Mouse (Mus musculus) lung, postnatal 14 days (tissue): ENCODE results near the gene Btbd9.
A peak's percentile ranks its signal among the peaks of the same experiment; 100 is the strongest.
"Not testable (repeated sequence)": the region's sequence is repeated elsewhere in the genome, so short reads cannot be mapped to it uniquely, and the experiment has no call there.

ENCODE experiments used
- DNase-seq: peaks from one replicate; pipeline ENCODE4 v3.0.0; 2021

Btbd9 gene

GRCm38 (mm10) chr17:30575941-30576773 is at the start of gene Btbd9:
Gene Btbd9 (minus strand): TSS chr17:30576488.
- peak; percentile 97 for DNase-seq

DNA sequence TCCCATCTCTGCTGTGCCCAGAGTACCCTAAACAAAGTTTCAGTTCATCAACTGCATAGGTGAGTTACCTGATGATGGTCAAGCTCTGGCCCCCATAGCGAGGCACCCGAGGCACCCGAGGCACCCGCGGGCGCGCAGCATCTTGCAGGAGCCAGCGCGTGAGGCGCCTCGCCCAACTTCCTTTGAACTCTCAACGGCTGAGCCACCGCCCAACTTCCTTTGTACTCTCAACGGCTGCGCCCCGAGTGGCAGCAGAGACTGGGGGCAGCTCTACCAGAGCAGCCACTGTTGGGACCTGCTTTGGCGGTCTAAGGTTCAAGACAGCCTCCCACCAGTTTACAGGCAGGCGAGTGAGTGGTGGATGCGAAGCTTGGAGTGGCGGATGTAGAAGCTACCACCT is 47.8 kb upstream of the Btbd9 start, which contains the start of gene Dnah8:
Gene Dnah8, plus strand, starts transcription at position 223 of the 400 bp plus-strand sequence.
- not testable (repeated sequence) for DNase-seq

GRCm38 (mm10) chr17:30623200-30623599 is 46.9 kb upstream of the Btbd9 start:
- no peak for DNase-seq

- DNase-seq, result no peak
Measured at GRCm38 (mm10) chr17:30621450-30621849, 45.2 kb upstream of the Btbd9 start.

- no peak for DNase-seq
Measured at GRCm38 (mm10) chr17:30620548-30620947, 44.3 kb upstream of the Btbd9 start.

DNA sequence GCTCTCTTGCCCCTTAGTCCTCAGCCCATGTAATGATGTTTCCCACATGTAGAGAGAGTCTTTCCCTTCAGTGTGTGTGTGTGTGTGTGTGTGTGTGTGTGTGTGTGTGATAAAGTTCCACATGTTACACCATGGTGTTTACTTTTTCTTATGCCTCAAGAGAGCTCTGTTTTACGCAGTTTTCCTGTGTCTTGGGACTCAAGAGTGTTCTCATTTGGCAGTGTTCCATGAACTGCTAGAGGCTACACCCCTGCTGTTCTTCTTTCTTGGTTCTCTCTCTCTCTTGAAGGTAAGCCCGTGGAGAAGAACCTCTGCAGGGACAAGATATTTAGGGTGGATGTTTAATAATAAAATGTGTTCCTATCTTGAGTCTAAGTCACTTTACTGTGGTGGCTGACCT is 42.9 kb upstream of the Btbd9 start:
- DNase-seq, result no peak

GRCm38 (mm10) chr17:30618136-30618891 is 42.0 kb upstream of the Btbd9 start:
- DNase-seq, result no peak

DNA sequence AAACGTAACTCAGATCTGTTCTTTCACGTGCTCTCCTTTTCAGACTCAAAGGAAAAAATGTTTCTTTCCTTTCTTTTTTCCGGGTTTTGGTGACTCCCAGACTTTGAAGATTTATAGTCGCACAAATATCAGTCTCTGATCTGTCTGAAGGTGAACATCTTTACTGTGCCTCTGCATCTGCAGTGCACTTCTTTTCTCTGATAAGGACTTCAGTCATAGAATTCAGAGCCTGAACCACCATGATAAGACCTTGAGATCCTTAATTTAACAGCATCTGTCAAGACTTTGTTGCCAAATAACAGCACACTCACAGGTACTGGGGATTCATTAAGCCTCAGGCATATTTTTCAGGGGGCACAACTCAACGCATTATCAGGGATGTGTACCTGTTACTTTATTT is 39.9 kb upstream of the Btbd9 start:
- no peak for DNase-seq

DNA sequence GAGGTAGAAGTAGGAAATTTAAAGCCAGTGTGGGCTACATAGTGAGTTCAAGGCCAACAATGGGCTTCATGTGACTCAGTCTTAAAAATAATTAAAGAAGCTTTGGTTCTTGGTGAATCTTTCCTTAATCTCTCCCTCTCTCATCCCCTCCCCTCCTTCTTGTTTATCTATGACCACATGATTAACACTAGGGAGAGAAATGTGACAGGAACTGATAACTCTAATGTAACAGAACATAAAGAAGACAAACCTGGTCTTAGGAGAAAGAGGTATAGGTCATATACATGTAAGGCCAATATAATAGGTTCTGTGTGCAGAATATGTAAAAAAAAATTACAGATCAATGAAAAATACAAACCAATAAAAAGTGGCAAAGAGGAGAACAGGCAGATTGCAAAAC is 37.1 kb upstream of the Btbd9 start:
- DNase-seq, result no peak

DNA sequence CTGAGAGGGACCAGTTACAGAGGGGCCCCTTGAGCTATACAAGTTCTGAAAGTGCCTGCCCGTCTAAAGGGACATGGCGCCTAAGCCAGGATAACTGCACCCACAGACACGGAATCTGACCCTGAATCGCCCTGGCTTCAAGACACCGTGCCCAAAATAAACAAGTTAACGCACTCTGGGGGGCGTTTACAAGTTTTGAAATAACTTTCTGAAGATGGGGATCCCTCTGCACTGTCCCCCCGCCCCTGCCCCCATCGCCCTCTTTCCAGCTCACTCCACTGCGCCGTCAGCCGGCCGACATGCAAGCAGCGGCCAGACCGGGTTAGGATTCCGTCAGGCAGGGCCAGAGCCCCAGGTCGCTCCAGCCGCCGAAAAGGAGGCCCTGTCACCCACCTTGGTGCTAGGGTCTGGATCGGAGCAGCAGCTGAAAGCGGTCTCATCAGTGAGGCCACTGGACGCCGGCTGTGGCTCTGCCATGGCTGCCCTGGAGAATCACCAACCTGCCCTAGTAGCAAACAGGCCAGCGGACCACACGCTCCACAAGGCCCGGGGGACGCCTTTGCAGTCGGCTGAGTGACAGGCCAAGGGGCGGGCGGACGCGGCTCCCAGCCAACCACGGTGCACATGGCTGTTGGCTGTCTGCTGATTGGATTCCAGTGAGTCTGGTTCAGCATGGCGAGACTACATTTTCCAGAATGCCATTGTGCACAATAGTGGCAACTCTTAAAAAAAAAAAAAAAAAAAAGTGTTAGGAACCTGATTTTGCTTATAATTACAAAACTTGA is 36.0 kb upstream of the Btbd9 start:
- DNase-seq, result peak; percentile 100

DNA sequence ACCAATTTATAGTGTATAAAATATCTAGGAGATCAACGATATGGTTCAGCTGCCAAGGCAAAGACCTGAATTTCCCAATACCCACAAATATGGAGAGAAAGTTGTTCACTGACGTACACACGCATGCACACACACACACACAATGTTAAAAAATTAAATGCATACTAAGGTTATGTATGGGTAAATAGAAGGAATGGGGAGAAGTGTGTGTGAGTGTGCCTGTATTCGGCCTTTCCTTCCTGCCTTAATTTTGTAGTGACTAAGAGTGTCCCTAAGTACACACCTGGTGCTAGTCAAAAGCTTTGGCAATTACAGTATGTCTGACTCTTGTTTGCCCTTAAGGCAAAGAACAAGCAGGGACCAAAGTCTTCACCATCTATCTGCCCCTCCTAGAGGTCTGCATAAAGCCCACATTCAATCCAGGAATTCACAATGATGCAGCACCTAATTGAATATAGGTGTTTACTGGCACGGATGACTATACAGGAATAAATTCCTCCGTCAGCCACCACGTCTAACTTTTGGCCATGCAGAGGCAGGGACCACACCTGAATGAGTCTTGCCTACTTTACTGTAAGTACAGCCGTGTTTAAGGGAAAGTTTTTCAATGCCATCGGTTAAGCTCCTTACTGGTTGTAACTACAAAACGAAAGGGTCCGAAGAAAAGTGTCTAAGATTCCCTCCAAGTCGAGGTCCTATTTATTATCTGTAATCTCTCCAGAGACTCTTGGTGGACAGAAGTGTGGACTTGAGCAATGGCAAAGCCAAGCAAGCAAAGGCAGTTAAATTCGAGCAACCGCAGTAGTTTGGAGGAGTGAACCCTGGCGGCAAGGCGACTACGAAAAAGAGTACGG is 35.2 kb upstream of the Btbd9 start:
- DNase-seq, result no peak

DNA sequence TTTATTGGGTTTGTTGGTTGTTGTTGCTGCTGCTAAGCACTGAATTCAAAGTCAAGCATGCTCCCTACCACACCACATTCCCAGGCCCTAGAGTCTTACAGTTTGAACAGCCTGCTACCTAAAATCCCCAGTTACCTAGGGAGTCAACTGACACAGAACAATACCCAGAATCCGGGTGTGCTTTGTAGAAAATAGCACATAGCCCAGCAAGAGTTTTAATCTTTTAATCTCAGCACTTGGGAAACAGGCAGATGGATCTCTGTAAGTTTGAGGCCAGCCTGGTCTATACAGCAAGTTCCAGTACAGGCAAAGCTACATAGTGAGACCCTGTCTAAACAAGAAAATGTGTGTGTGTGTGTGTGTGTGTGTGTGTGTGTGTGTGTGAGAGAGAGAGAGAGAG is 34.5 kb upstream of the Btbd9 start:
- no peak for DNase-seq

DNA sequence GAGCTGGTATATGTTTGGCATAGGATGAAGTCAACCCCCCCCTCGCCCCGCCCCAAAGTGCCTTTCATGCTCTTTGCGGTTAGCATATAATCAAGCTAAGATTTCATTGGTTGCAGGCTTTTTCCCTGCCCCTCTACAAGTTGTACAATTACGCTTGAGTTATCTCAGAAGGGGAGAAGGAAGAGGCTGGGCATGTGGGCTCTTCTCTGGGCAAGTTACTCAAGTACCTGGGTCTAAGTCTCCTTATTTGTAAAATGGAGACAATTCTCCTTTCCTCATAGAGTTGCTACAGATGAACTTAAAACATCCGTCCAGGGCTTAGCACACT is 33.7 kb upstream of the Btbd9 start:
- DNase-seq, result no peak

- no peak for DNase-seq
Measured at GRCm38 (mm10) chr17:30609305-30609979, 33.2 kb upstream of the Btbd9 start.

GRCm38 (mm10) chr17:30607909-30608495 is 31.7 kb upstream of the Btbd9 start:
- DNase-seq, result no peak

DNA sequence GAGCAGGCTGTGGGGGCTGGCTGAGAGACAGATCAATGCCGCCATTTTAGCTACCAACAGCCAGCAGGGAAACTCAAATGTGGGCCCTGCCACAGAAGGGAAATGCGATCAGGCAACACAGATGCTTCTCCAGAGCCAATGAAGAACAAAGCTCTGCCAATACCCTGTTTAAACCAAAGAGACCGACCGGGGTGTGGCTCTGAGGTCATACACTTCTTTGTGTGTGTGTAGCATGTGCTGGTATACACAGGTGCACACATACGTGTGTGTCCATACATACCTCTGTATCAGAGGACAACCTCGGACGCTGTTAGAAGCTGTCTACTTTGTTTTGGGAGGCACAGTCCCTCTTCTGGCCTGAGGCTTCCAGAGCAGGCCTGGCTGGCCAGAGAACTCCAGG is 31.0 kb upstream of the Btbd9 start:
- DNase-seq, result no peak

- DNase-seq, result no peak
Measured at GRCm38 (mm10) chr17:30606634-30607081, 30.4 kb upstream of the Btbd9 start.

GRCm38 (mm10) chr17:30606206-30606605 is 29.9 kb upstream of the Btbd9 start:
- no peak for DNase-seq

DNA sequence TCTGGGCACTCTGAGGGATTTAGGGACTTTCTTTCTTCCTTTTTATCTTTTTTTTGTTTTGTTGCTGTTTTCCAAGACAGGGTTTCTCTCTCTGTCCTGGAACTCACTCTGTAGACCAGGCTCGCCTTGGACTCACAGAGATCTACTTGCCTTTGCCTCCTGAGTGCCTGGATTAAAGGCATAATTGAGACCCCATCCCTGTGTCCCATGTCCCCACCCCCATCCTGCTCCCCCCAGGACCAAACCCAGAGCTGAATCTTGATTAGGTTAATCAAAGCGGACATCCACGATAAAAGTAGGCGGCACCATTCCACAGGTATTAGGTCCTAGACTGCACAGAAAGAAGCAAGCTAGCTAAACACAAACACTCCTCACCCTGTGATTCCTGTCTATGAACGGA is 28.7 kb upstream of the Btbd9 start:
- DNase-seq, result no peak

GRCm38 (mm10) chr17:30604296-30604695 is 28.0 kb upstream of the Btbd9 start:
- DNase-seq, result no peak

GRCm38 (mm10) chr17:30602175-30602574 is 25.9 kb upstream of the Btbd9 start:
- no peak for DNase-seq
